Mouse (Mus musculus): ENCODE data around the gene Pde4dip. TPM values are rescaled to one million over a fixed set of nuclear protein-coding genes. Genes with fewer than 3 reads are reported as not detected.

Pde4dip gene
- 115 and 117 TPM in 2 replicates for polyA plus RNA-seq (2015; fragmentation: Nextera tagmentation; extraction: Ambion mirVana)

DNA sequence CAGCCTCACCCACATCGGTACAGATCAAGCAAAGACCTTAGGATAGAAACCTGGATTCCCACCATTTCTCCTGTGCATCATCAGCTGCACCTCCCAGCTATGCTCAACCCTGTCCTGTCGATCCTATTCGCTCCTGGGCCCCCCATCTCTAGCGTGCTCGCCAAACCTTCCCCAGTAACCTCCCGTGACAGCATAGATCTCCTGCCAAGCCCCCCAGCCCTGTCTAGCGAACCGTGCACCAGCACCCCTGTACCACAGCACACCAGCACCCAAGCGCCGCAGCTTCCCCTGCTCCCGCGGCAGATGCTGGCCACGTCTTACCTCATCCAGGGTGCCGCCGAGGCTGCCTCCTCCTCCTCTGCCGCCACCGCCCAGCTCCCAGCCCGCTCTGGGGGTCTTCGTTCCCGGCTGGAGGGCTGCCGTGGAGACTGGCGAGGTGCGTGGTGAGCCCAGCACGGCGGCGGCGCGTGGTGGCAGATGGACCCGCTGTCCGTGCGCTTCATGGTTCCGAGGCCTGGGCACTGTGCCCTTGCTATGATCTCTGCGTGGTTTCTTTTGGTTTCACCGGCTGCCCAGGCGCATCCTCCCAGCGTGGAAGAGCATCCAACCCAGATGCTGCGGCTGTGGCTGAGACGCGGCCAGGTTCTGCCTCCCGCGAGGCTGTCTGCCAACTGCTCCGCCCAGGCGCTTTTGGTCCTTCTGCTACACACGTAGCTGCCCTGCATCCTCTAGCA, at the start of gene Pde4dip:
Pde4dip (minus strand) TSS at position 540 of the 734 bp plus-strand sequence.
- peak within 1 kb of the TSS; percentile 48 for H3K4me3 ChIP-seq (ENCODE audit: low read length)
- no peaks in the 10 kb centered on the region for H3K9me3 ChIP-seq (replicated peaks; ENCODE audit: control insufficient read depth, low read length)
- ATAC-seq (replicated peaks; ENCODE audit: extremely low read depth, insufficient read depth, low FRiP score) = no peak
- H3K9ac ChIP-seq (ENCODE audit: low read length) = peak within 1 kb of the TSS; percentile 45
- no peaks in the 10 kb centered on the region for H3K36me3 ChIP-seq (ENCODE audit: control insufficient read depth, insufficient read depth)
- H3K4me1 ChIP-seq (ENCODE audit: control insufficient read depth, insufficient read depth, low read length) = peaks cover 4% of the 10 kb centered on the region; the same call in 1 of the 2 replicates
- H3K4me2 ChIP-seq (ENCODE audit: low read depth, low read length) = peak within 1 kb of the TSS; percentile 73
- H3K27me3 ChIP-seq (ENCODE audit: control insufficient read depth, insufficient read depth, low read length) = peaks cover 53% of the 10 kb centered on the region
- no peak within 1 kb of the TSS for H3K27ac ChIP-seq (ENCODE audit: low read length)
- 2% methylated on average over 44 of the region's 44 CpGs for WGBS

- ATAC-seq (replicated peaks; ENCODE audit: extremely low read depth, insufficient read depth, low FRiP score) = no peak
- H3K27ac ChIP-seq (ENCODE audit: low read length) = no peak overlapping the region
- peaks cover 22% of the 10 kb centered on the region for H3K4me1 ChIP-seq (ENCODE audit: control insufficient read depth, insufficient read depth, low read length)
- no peaks in the 10 kb centered on the region for H3K9me3 ChIP-seq (replicated peaks; ENCODE audit: control insufficient read depth, low read length)
- WGBS = 76% methylated on average over 6 of the region's 6 CpGs
- H3K27me3 ChIP-seq (ENCODE audit: control insufficient read depth, insufficient read depth, low read length) = no peaks in the 10 kb centered on the region
- H3K9ac ChIP-seq (ENCODE audit: low read length) = no peak overlapping the region
- H3K4me3 ChIP-seq (ENCODE audit: low read length) = no peak overlapping the region
- H3K4me2 ChIP-seq (ENCODE audit: low read depth, low read length) = no peak overlapping the region
- H3K36me3 ChIP-seq (ENCODE audit: control insufficient read depth, insufficient read depth) = no peaks in the 10 kb centered on the region
These were observed 49.4 kb upstream of the Pde4dip start for GRCm38 (mm10) chr3:97937945-97938266.

DNA sequence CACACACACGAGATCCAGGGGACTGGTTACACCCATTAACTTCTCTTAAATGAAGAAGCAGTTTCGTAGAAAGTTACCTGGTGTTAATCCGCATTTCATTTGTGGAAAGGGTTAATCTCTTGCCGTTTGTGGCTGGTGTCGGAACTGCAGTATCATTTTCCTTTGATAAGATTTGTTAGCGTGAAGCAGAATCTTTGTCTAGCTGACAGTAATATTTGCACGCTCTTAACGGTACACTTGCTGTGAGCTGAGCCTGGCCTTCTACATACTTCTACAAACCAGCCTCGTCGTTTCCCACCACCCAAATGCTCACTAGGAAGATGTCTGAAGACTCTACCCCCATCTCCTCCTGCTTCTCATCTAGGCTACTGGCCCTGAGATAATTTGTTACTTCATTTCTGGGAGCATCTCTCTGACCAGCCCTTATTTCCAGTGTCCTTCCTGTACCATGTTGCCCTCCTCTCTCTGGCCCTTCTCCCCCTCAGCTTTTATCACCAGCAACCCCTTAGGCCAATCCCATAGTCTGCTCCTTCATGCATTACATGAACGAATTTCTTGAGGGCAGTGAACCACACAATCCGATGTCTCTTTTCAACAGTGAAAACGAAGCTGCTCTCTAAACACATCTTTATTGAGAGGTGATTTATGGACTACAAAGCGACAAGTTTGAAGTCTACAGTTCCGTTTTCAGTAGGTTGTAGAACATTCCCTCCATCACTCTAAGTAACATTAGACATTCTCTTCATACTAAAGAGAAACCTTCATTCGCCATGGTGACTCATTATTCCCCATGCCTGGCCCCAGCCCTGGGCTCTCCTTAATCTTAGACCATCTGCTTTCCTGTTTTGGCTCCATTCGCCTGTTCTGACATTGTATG, 48.8 kb upstream of the Pde4dip start:
- Histone ChIP-seq H3K9ac (ENCODE audit: low read length) (no peak overlapping the region), H3K27me3 (ENCODE audit: control insufficient read depth, insufficient read depth, low read length) (no peaks in the 10 kb centered on the region), H3K27ac (ENCODE audit: low read length) (no peak overlapping the region), H3K4me3 (ENCODE audit: low read length) (no peak overlapping the region), H3K36me3 (ENCODE audit: control insufficient read depth, insufficient read depth) (no peaks in the 10 kb centered on the region), H3K4me2 (ENCODE audit: low read depth, low read length) (no peak overlapping the region), H3K4me1 (ENCODE audit: control insufficient read depth, insufficient read depth, low read length) (peaks cover 17% of the 10 kb centered on the region), H3K9me3 (replicated peaks; ENCODE audit: control insufficient read depth, low read length) (no peaks in the 10 kb centered on the region)
- ATAC-seq (replicated peaks; ENCODE audit: extremely low read depth, insufficient read depth, low FRiP score) = no peak
- WGBS = 49% methylated on average over 17 of the region's 17 CpGs

DNA sequence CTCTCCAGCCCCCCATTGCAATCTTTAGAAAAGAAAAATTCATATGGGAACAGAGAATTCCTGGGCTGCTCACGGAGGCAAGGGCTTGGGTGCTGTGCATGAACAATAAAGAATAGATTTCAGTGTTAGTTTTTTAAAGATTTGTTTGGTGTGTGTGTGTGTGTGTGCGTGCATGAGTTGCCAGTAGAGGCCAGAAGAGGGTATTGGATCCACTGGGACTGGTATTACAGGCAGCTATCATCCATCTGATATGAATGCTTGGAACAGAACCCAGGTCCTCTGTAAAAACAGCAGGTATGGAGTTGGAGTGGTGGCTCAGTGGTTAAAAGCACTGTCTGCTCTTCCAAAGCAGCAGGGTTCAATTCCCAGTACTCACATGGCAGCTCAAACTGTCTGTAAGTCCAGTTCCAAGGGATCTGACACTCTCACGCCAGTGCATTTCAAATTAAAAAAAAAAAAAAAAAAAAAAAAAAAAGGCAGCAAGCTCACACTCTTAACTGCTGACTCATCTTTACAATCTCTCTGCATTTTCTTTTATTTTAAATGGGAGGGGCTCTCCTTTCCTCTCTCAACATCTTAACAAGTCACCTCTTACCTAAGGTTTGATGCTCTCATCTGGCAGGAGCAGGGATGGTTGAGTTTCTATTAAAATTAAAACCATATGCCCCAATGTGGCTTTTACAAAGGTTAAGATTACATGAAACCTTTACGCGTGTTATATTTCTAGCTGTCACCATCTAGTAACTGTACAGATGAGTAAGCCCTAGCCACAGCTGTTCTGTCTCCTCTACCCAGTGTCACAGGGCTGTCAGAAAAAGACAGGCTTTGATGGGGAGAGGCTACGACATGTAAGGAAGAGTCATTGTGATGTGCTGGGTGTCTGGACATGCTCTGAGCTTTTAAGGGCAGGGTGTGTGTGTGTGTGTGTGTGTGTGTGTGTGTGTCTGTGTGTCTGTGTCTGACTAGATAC, 46.1 kb upstream of the Pde4dip start:
- no peak overlapping the region for H3K4me3 ChIP-seq (ENCODE audit: low read length)
- H3K27ac ChIP-seq (ENCODE audit: low read length) = no peak overlapping the region
- H3K27me3 ChIP-seq (ENCODE audit: control insufficient read depth, insufficient read depth, low read length) = no peaks in the 10 kb centered on the region
- H3K9me3 ChIP-seq (replicated peaks; ENCODE audit: control insufficient read depth, low read length) = no peaks in the 10 kb centered on the region
- H3K4me2 ChIP-seq (ENCODE audit: low read depth, low read length) = no peak overlapping the region
- H3K4me1 ChIP-seq (ENCODE audit: control insufficient read depth, insufficient read depth, low read length) = peaks cover 14% of the 10 kb centered on the region
- no peaks in the 10 kb centered on the region for H3K36me3 ChIP-seq (ENCODE audit: control insufficient read depth, insufficient read depth)
- WGBS = 76% methylated on average over 6 of the region's 6 CpGs
- H3K9ac ChIP-seq (ENCODE audit: low read length) = no peak overlapping the region
- ATAC-seq (replicated peaks; ENCODE audit: extremely low read depth, insufficient read depth, low FRiP score) = no peak

- H3K4me1 ChIP-seq (ENCODE audit: control insufficient read depth, insufficient read depth, low read length) = peaks cover 10% of the 10 kb centered on the region
- no peak overlapping the region for H3K4me2 ChIP-seq (ENCODE audit: low read depth, low read length)
- H3K9me3 ChIP-seq (replicated peaks; ENCODE audit: control insufficient read depth, low read length) = no peaks in the 10 kb centered on the region
These were observed 45.3 kb upstream of the Pde4dip start for GRCm38 (mm10) chr3:97933811-97934210.

GRCm38 (mm10) chr3:97933251-97933650, 44.7 kb upstream of the Pde4dip start:
- Histone ChIP-seq H3K27ac (ENCODE audit: low read length) (no peak overlapping the region), H3K9me3 (replicated peaks; ENCODE audit: control insufficient read depth, low read length) (no peaks in the 10 kb centered on the region), H3K4me2 (ENCODE audit: low read depth, low read length) (no peak overlapping the region; the same call in 1 of the 2 replicates), H3K36me3 (ENCODE audit: control insufficient read depth, insufficient read depth) (no peaks in the 10 kb centered on the region), H3K9ac (ENCODE audit: low read length) (no peak overlapping the region), H3K4me1 (ENCODE audit: control insufficient read depth, insufficient read depth, low read length) (peaks cover 10% of the 10 kb centered on the region), H3K4me3 (ENCODE audit: low read length) (no peak overlapping the region), H3K27me3 (ENCODE audit: control insufficient read depth, insufficient read depth, low read length) (no peaks in the 10 kb centered on the region)
- ATAC-seq (replicated peaks; ENCODE audit: extremely low read depth, insufficient read depth, low FRiP score) = no peak
- WGBS = 41% methylated on average over 6 of the region's 6 CpGs

More at GRCm38 (mm10) chr3:97933811-97934210, 45.3 kb upstream of the Pde4dip start:
- Histone ChIP-seq H3K4me3 (ENCODE audit: low read length) (no peak overlapping the region), H3K36me3 (ENCODE audit: control insufficient read depth, insufficient read depth) (no peaks in the 10 kb centered on the region), H3K9ac (ENCODE audit: low read length) (no peak overlapping the region), H3K27me3 (ENCODE audit: control insufficient read depth, insufficient read depth, low read length) (no peaks in the 10 kb centered on the region), H3K27ac (ENCODE audit: low read length) (no peak overlapping the region)
- no peak for ATAC-seq (replicated peaks; ENCODE audit: extremely low read depth, insufficient read depth, low FRiP score)
- 88% methylated on average over 5 of the region's 5 CpGs for WGBS

DNA sequence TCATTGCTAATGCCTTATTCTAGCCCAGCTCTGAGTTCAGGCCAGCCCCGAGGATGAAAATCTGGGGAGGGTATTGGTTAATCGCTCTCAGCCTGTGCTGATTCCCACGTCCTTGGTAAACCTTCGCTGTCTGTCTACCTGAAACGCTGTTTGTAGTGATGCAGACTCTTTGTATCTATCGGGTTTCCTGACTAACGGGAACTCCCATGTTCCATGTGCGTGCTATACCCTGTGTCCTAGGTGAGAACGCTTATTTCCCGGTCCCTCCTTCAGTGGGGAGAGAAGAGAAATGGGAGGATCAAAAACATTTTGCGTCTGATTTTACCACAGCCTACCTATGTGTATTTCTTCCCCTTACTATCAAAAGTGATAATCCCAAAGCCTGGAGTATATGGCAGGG, 44.3 kb upstream of the Pde4dip start:
- ATAC-seq (replicated peaks; ENCODE audit: extremely low read depth, insufficient read depth, low FRiP score) = no peak
- no peak overlapping the region; the same call in 1 of the 2 replicates for H3K4me2 ChIP-seq (ENCODE audit: low read depth, low read length)
- H3K9ac ChIP-seq (ENCODE audit: low read length) = no peak overlapping the region
- H3K9me3 ChIP-seq (replicated peaks; ENCODE audit: control insufficient read depth, low read length) = no peaks in the 10 kb centered on the region
- 44% methylated on average over 11 of the region's 11 CpGs for WGBS
- H3K27ac ChIP-seq (ENCODE audit: low read length) = no peak overlapping the region
- H3K4me1 ChIP-seq (ENCODE audit: control insufficient read depth, insufficient read depth, low read length) = peaks cover 10% of the 10 kb centered on the region
- no peaks in the 10 kb centered on the region for H3K36me3 ChIP-seq (ENCODE audit: control insufficient read depth, insufficient read depth)
- H3K27me3 ChIP-seq (ENCODE audit: control insufficient read depth, insufficient read depth, low read length) = no peaks in the 10 kb centered on the region
- peak overlapping the region; percentile 10; the same call in 1 of the 2 replicates for H3K4me3 ChIP-seq (ENCODE audit: low read length)

- H3K27ac ChIP-seq (ENCODE audit: low read length) = no peak overlapping the region
- no peaks in the 10 kb centered on the region for H3K27me3 ChIP-seq (ENCODE audit: control insufficient read depth, insufficient read depth, low read length)
- H3K4me2 ChIP-seq (ENCODE audit: low read depth, low read length) = peak overlapping the region; percentile 51
- H3K4me3 ChIP-seq (ENCODE audit: low read length) = peak overlapping the region; percentile 27
- H3K9me3 ChIP-seq (replicated peaks; ENCODE audit: control insufficient read depth, low read length) = no peaks in the 10 kb centered on the region
- no peaks in the 10 kb centered on the region for H3K36me3 ChIP-seq (ENCODE audit: control insufficient read depth, insufficient read depth)
- H3K4me1 ChIP-seq (ENCODE audit: control insufficient read depth, insufficient read depth, low read length) = peaks cover 10% of the 10 kb centered on the region
- no peak overlapping the region for H3K9ac ChIP-seq (ENCODE audit: low read length)
- no peak for ATAC-seq (replicated peaks; ENCODE audit: extremely low read depth, insufficient read depth, low FRiP score)
- WGBS = 19% methylated on average over 10 of the region's 10 CpGs
These were observed 43.6 kb upstream of the Pde4dip start for GRCm38 (mm10) chr3:97932131-97932530.

Data from heart, embryonic 16.5 days (tissue).